Mouse (Mus musculus): ENCODE data around the gene Nr1h2. TPM values are rescaled to one million over a fixed set of nuclear protein-coding genes. Genes with fewer than 3 reads are reported as not detected.

The Nr1h2 gene
- polyA plus RNA-seq, 1 experiment from 2014 or later, result 57.2 TPM

GRCm38 (mm10) chr7:44525126-44525832 is 28.5 kb downstream of the Nr1h2 start:
- H3K9me3 ChIP-seq (ENCODE audit: control insufficient read depth, low read length), result no peaks in the 10 kb centered on the region
- H3K27ac ChIP-seq (ENCODE audit: low read depth, low read length), result no peak overlapping the region
- WGBS, result 15% methylated on average over 21 of the region's 22 CpGs
- no peak for ATAC-seq (ENCODE audit: low read depth)
- no peak overlapping the region for H3K4me3 ChIP-seq (ENCODE audit: low read depth, low read length)
- no peak overlapping the region; the same call in 1 of the 2 replicates for H3K4me2 ChIP-seq (ENCODE audit: low read depth, low read length)
- H3K4me1 ChIP-seq (ENCODE audit: control insufficient read depth, insufficient read depth, low read length), result no peaks in the 10 kb centered on the region
- peaks cover 13% of the 10 kb centered on the region; the same call in 1 of the 2 replicates for H3K27me3 ChIP-seq (ENCODE audit: control insufficient read depth, insufficient read depth, low read length)
- no peaks in the 10 kb centered on the region for H3K36me3 ChIP-seq (ENCODE audit: control insufficient read depth, insufficient read depth, low read length)
- H3K9ac ChIP-seq (replicated peaks; ENCODE audit: low read depth, low read length), result no peak overlapping the region

- no peak within 1 kb of the TSS for H3K4me3 ChIP-seq (ENCODE audit: low read depth, low read length)
- H3K27me3 ChIP-seq (ENCODE audit: control insufficient read depth, insufficient read depth, low read length), result peaks cover 13% of the 10 kb centered on the region; the same call in 1 of the 2 replicates
Measured at GRCm38 (mm10) chr7:44524502-44524901, 29.2 kb downstream of the Nr1h2 start, which contains the start of gene Mybpc2. Gene Mybpc2, minus strand, starts transcription at chr7:44524656.

GRCm38 (mm10) chr7:44523056-44523455 is 30.7 kb downstream of the Nr1h2 start:
- Histone ChIP-seq H3K4me1 (ENCODE audit: control insufficient read depth, insufficient read depth, low read length) (no peaks in the 10 kb centered on the region), H3K4me2 (ENCODE audit: low read depth, low read length) (no peak overlapping the region), H3K36me3 (ENCODE audit: control insufficient read depth, insufficient read depth, low read length) (no peaks in the 10 kb centered on the region), H3K27ac (ENCODE audit: low read depth, low read length) (no peak overlapping the region), H3K9me3 (ENCODE audit: control insufficient read depth, low read length) (no peaks in the 10 kb centered on the region), H3K9ac (replicated peaks; ENCODE audit: low read depth, low read length) (no peak overlapping the region), H3K4me3 (ENCODE audit: low read depth, low read length) (no peak overlapping the region), H3K27me3 (ENCODE audit: control insufficient read depth, insufficient read depth, low read length) (peaks cover 9% of the 10 kb centered on the region; the same call in 1 of the 2 replicates)
- no peak for ATAC-seq (ENCODE audit: low read depth)
- WGBS, result 80% methylated on average over 2 of the region's 2 CpGs

More at GRCm38 (mm10) chr7:44524502-44524901, 29.2 kb downstream of the Nr1h2 start, which contains the start of gene Mybpc2:
- WGBS, result 38% methylated on average over 12 of the region's 12 CpGs
- H3K4me1 ChIP-seq (ENCODE audit: control insufficient read depth, insufficient read depth, low read length), result no peaks in the 10 kb centered on the region
- H3K27ac ChIP-seq (ENCODE audit: low read depth, low read length), result no peak within 1 kb of the TSS
- no peak for ATAC-seq (ENCODE audit: low read depth)
- no peaks in the 10 kb centered on the region for H3K9me3 ChIP-seq (ENCODE audit: control insufficient read depth, low read length)
- H3K9ac ChIP-seq (replicated peaks; ENCODE audit: low read depth, low read length), result no peak within 1 kb of the TSS
- no peak within 1 kb of the TSS; the same call in 1 of the 2 replicates for H3K4me2 ChIP-seq (ENCODE audit: low read depth, low read length)
- H3K36me3 ChIP-seq (ENCODE audit: control insufficient read depth, insufficient read depth, low read length), result no peaks in the 10 kb centered on the region

GRCm38 (mm10) chr7:44521710-44522109 is 32.0 kb downstream of the Nr1h2 start:
- H3K4me2 ChIP-seq (ENCODE audit: low read depth, low read length), result no peak overlapping the region
- H3K27me3 ChIP-seq (ENCODE audit: control insufficient read depth, insufficient read depth, low read length), result peaks cover 9% of the 10 kb centered on the region; the same call in 1 of the 2 replicates
- H3K9ac ChIP-seq (replicated peaks; ENCODE audit: low read depth, low read length), result no peak overlapping the region
- H3K36me3 ChIP-seq (ENCODE audit: control insufficient read depth, insufficient read depth, low read length), result no peaks in the 10 kb centered on the region
- H3K27ac ChIP-seq (ENCODE audit: low read depth, low read length), result no peak overlapping the region
- H3K4me3 ChIP-seq (ENCODE audit: low read depth, low read length), result no peak overlapping the region
- ATAC-seq (ENCODE audit: low read depth), result peak; percentile 58; the same call in 1 of the 2 replicates
- 1% methylated on average over 20 of the region's 20 CpGs for WGBS
- H3K9me3 ChIP-seq (ENCODE audit: control insufficient read depth, low read length), result no peaks in the 10 kb centered on the region
- H3K4me1 ChIP-seq (ENCODE audit: control insufficient read depth, insufficient read depth, low read length), result no peaks in the 10 kb centered on the region

- no peak overlapping the region for H3K4me3 ChIP-seq (ENCODE audit: low read depth, low read length)
- H3K4me2 ChIP-seq (ENCODE audit: low read depth, low read length), result no peak overlapping the region
- no peaks in the 10 kb centered on the region for H3K4me1 ChIP-seq (ENCODE audit: control insufficient read depth, insufficient read depth, low read length)
- ATAC-seq (ENCODE audit: low read depth), result no peak
- WGBS, result 72% methylated on average over 3 of the region's 3 CpGs
- no peaks in the 10 kb centered on the region for H3K36me3 ChIP-seq (ENCODE audit: control insufficient read depth, insufficient read depth, low read length)
- no peaks in the 10 kb centered on the region for H3K9me3 ChIP-seq (ENCODE audit: control insufficient read depth, low read length)
- H3K27me3 ChIP-seq (ENCODE audit: control insufficient read depth, insufficient read depth, low read length), result peaks cover 7% of the 10 kb centered on the region; the same call in 1 of the 2 replicates
- H3K27ac ChIP-seq (ENCODE audit: low read depth, low read length), result no peak overlapping the region
- H3K9ac ChIP-seq (replicated peaks; ENCODE audit: low read depth, low read length), result no peak overlapping the region
Measured at GRCm38 (mm10) chr7:44520990-44521389, 32.8 kb downstream of the Nr1h2 start.

GRCm38 (mm10) chr7:44519240-44519913 is 34.4 kb downstream of the Nr1h2 start:
- Histone ChIP-seq H3K4me3 (ENCODE audit: low read depth, low read length) (no peak overlapping the region), H3K4me1 (ENCODE audit: control insufficient read depth, insufficient read depth, low read length) (no peaks in the 10 kb centered on the region), H3K9ac (replicated peaks; ENCODE audit: low read depth, low read length) (no peak overlapping the region), H3K4me2 (ENCODE audit: low read depth, low read length) (no peak overlapping the region), H3K36me3 (ENCODE audit: control insufficient read depth, insufficient read depth, low read length) (no peaks in the 10 kb centered on the region), H3K9me3 (ENCODE audit: control insufficient read depth, low read length) (no peaks in the 10 kb centered on the region), H3K27ac (ENCODE audit: low read depth, low read length) (no peak overlapping the region), H3K27me3 (ENCODE audit: control insufficient read depth, insufficient read depth, low read length) (peaks cover 7% of the 10 kb centered on the region; the same call in 1 of the 2 replicates)
- ATAC-seq (ENCODE audit: low read depth), result no peak
- 62% methylated on average over 9 of the region's 9 CpGs for WGBS

GRCm38 (mm10) chr7:44507491-44507890 is 46.3 kb downstream of the Nr1h2 start:
- Histone ChIP-seq H3K4me3 (ENCODE audit: low read depth, low read length) (no peak overlapping the region), H3K9me3 (ENCODE audit: control insufficient read depth, low read length) (no peaks in the 10 kb centered on the region), H3K36me3 (ENCODE audit: control insufficient read depth, insufficient read depth, low read length) (no peaks in the 10 kb centered on the region), H3K27ac (ENCODE audit: low read depth, low read length) (no peak overlapping the region), H3K9ac (replicated peaks; ENCODE audit: low read depth, low read length) (no peak overlapping the region), H3K4me2 (ENCODE audit: low read depth, low read length) (no peak overlapping the region), H3K4me1 (ENCODE audit: control insufficient read depth, insufficient read depth, low read length) (no peaks in the 10 kb centered on the region), H3K27me3 (ENCODE audit: control insufficient read depth, insufficient read depth, low read length) (no peaks in the 10 kb centered on the region)
- ATAC-seq (ENCODE audit: low read depth), result no peak

- Histone ChIP-seq H3K27ac (ENCODE audit: low read depth, low read length) (no peak overlapping the region), H3K4me3 (ENCODE audit: low read depth, low read length) (no peak overlapping the region), H3K36me3 (ENCODE audit: control insufficient read depth, insufficient read depth, low read length) (no peaks in the 10 kb centered on the region), H3K9me3 (ENCODE audit: control insufficient read depth, low read length) (no peaks in the 10 kb centered on the region), H3K27me3 (ENCODE audit: control insufficient read depth, insufficient read depth, low read length) (no peaks in the 10 kb centered on the region), H3K4me2 (ENCODE audit: low read depth, low read length) (no peak overlapping the region), H3K9ac (replicated peaks; ENCODE audit: low read depth, low read length) (no peak overlapping the region), H3K4me1 (ENCODE audit: control insufficient read depth, insufficient read depth, low read length) (no peaks in the 10 kb centered on the region)
- ATAC-seq (ENCODE audit: low read depth), result peak; percentile 58; the same call in 1 of the 2 replicates
- WGBS, result 38% methylated on average over 5 of the region's 5 CpGs
Measured at GRCm38 (mm10) chr7:44501563-44502115, 52.1 kb downstream of the Nr1h2 start.

- Histone ChIP-seq H3K4me2 (ENCODE audit: low read depth, low read length) (no peak overlapping the region), H3K27ac (ENCODE audit: low read depth, low read length) (no peak overlapping the region), H3K4me3 (ENCODE audit: low read depth, low read length) (no peak overlapping the region), H3K9me3 (ENCODE audit: control insufficient read depth, low read length) (no peaks in the 10 kb centered on the region), H3K27me3 (ENCODE audit: control insufficient read depth, insufficient read depth, low read length) (no peaks in the 10 kb centered on the region), H3K4me1 (ENCODE audit: control insufficient read depth, insufficient read depth, low read length) (peaks cover 6% of the 10 kb centered on the region; the same call in 1 of the 2 replicates), H3K36me3 (ENCODE audit: control insufficient read depth, insufficient read depth, low read length) (no peaks in the 10 kb centered on the region), H3K9ac (replicated peaks; ENCODE audit: low read depth, low read length) (no peak overlapping the region)
- 66% methylated on average over 19 of the region's 20 CpGs for WGBS
- no peak for ATAC-seq (ENCODE audit: low read depth)
Measured at GRCm38 (mm10) chr7:44500046-44500445, 53.7 kb downstream of the Nr1h2 start.

Measured in neural tube, embryonic 14.5 days (tissue).